Mouse (Mus musculus) lung, adult 18-20 months (tissue): ENCODE results near the gene Tmem259.

ENCODE experiments used
- DNase-seq, 2 experiments: peaks; one replicate each; pipeline ENCODE4 v3.0.0; 2022; ENCODE audit warnings: mixed read lengths in 2 of 2

Tmem259 gene

GRCm38 (mm10) chr10:79984195-79984816 is at the start of gene Tmem259:
Tmem259 (minus strand) TSS chr10:79984330.
- DNase-seq, result peak; percentile 87 to 88

GRCm38 (mm10) chr10:80032799-80033480 is 48.8 kb upstream of the Tmem259 start:
- peak; percentile 85 to 89 for DNase-seq

GRCm38 (mm10) chr10:80030736-80031135 is 46.6 kb upstream of the Tmem259 start:
- no peak for DNase-seq

- DNase-seq, result no peak
These were observed 46.1 kb upstream of the Tmem259 start for GRCm38 (mm10) chr10:80030191-80030590.

GRCm38 (mm10) chr10:80028521-80028846 is 44.4 kb upstream of the Tmem259 start:
- no peak for DNase-seq

- no peak for DNase-seq
These were observed 43.8 kb upstream of the Tmem259 start for GRCm38 (mm10) chr10:80027681-80028520.

GRCm38 (mm10) chr10:80025889-80026288 is 41.8 kb upstream of the Tmem259 start:
- no peak for DNase-seq

GRCm38 (mm10) chr10:80025463-80025862 is 41.3 kb upstream of the Tmem259 start:
- no peak for DNase-seq

- DNase-seq, result no peak
These were observed 40.9 kb upstream of the Tmem259 start for GRCm38 (mm10) chr10:80025044-80025347.

GRCm38 (mm10) chr10:80024229-80025043 is 40.3 kb upstream of the Tmem259 start:
- DNase-seq, result peak; percentile 57 to 58

GRCm38 (mm10) chr10:80023758-80024157 is 39.6 kb upstream of the Tmem259 start:
- DNase-seq, result no peak

- no peak for DNase-seq
These were observed 38.7 kb upstream of the Tmem259 start for GRCm38 (mm10) chr10:80022806-80023205.

GRCm38 (mm10) chr10:80022164-80022563 is 38.0 kb upstream of the Tmem259 start:
- DNase-seq, result no peak

GRCm38 (mm10) chr10:80021320-80021641 is 37.2 kb upstream of the Tmem259 start:
- no peak for DNase-seq

GRCm38 (mm10) chr10:80020603-80021319 is 36.6 kb upstream of the Tmem259 start:
- no peak for DNase-seq

GRCm38 (mm10) chr10:80020191-80020590 is 36.1 kb upstream of the Tmem259 start:
- no peak for DNase-seq

- peak in 1 of 2 experiments; percentile 44 for DNase-seq
These were observed 35.5 kb upstream of the Tmem259 start for GRCm38 (mm10) chr10:80019471-80020131.

- DNase-seq, result peak; percentile 74 to 82
These were observed 34.7 kb upstream of the Tmem259 start for GRCm38 (mm10) chr10:80018739-80019297.

- no peak for DNase-seq
These were observed 33.6 kb upstream of the Tmem259 start for GRCm38 (mm10) chr10:80017771-80018170.

GRCm38 (mm10) chr10:80017361-80017760 is 33.2 kb upstream of the Tmem259 start:
- peak; percentile 83 to 86 for DNase-seq

- no peak for DNase-seq
These were observed 32.8 kb upstream of the Tmem259 start for GRCm38 (mm10) chr10:80016931-80017330.

- DNase-seq, result peak; percentile 81 to 82
These were observed 32.4 kb upstream of the Tmem259 start, which contains the start of gene Arhgap45 for GRCm38 (mm10) chr10:80016511-80016910. Arhgap45 (plus strand) TSS chr10:80016653.
